Mouse (Mus musculus) midbrain, embryonic 14.5 days (tissue): ENCODE data around the gene Stam. TPM values are rescaled to one million over a fixed set of nuclear protein-coding genes. Genes with fewer than 3 reads are reported as not detected.

ENCODE experiments used
- ATAC-seq: fragments of 200-750 bp; cut with Nextera tagmentation; 2 replicates; pipeline ENCODE4 v1.8.0; 2017; ENCODE audit warnings: moderate number of reproducible peaks, moderate library complexity; ENCODE audit not compliant: low FRiP score, low TSS enrichment
- DNase-seq: peaks from one replicate; pipeline ENCODE4 v3.0.0-alpha.2; 2015
- H3K27ac ChIP-seq: fragments of 300-500 bp; sonication (generic); replicated peaks from 2 replicates; pipeline ENCODE4 v1.5.1; 2014; ENCODE audit warnings: mild to moderate bottlenecking, low read depth, low read length, moderate library complexity
- H3K27me3 ChIP-seq: fragments of 300-500 bp; sonication (generic); 2 replicates; pipeline ENCODE4 v1.6.1; 2014; ENCODE audit warnings: low read length, control low read depth, mixed read lengths; ENCODE audit not compliant: control insufficient read depth, insufficient read depth
- H3K36me3 ChIP-seq: fragments of 300-500 bp; sonication (generic); 2 replicates; pipeline ENCODE4 v1.6.1; 2014; ENCODE audit warnings: low read length, control low read depth; ENCODE audit not compliant: control insufficient read depth, insufficient read depth
- H3K4me1 ChIP-seq: fragments of 300-500 bp; sonication (generic); 2 replicates; pipeline ENCODE4 v1.6.1; 2014; ENCODE audit warnings: mild to moderate bottlenecking, antibody characterized with exemption, low read length, control low read depth; ENCODE audit not compliant: control insufficient read depth, insufficient read depth
- H3K4me2 ChIP-seq: fragments of 300-500 bp; sonication (generic); 2 replicates; pipeline ENCODE4 v1.6.1; 2014; ENCODE audit warnings: mild to moderate bottlenecking, low read length, moderate library complexity
- H3K4me3 ChIP-seq: fragments of 300-500 bp; sonication (generic); replicated peaks from 2 replicates; pipeline ENCODE4 v1.5.1; 2014; ENCODE audit warnings: low read depth, low read length
- H3K9ac ChIP-seq: fragments of 300-500 bp; sonication (generic); replicated peaks from 2 replicates; pipeline ENCODE4 v1.6.1; 2014; ENCODE audit warnings: mild to moderate bottlenecking, low read length, moderate library complexity
- H3K9me3 ChIP-seq: fragments of 300-500 bp; sonication (generic); 2 replicates; pipeline ENCODE4 v1.6.1; 2016; ENCODE audit warnings: low read length, control low read depth, mixed read lengths; ENCODE audit not compliant: control insufficient read depth
- WGBS: fragments of 180-500 bp; shearing (Covaris S2); extraction: QIAGEN DNeasy Blood & Tissue Kit; methylation state at CpG from one replicate; pipeline ENCODE4 v1.1.7; 2014; 5-methylcytosine and 5-hydroxymethylcytosine counted together
- polyA plus RNA-seq: library from polyadenylated mRNA; unstranded; fragments of >200 nt; fragmentation: Nextera tagmentation; extraction: Ambion mirVana; gene quantifications from 2 replicates; pipeline ENCODE4 v1.2.1, GENCODE M21; 2014

Stam gene
- polyA plus RNA-seq, 1 experiment from 2014 or later: 141 TPM

GRCm38 (mm10) chr2:14164459-14165030 is 90.6 kb downstream of the Stam start:
- Histone ChIP-seq H3K4me3 (no peak overlapping the region), H3K9me3 (no peaks in the 10 kb centered on the region), H3K36me3 (no peaks in the 10 kb centered on the region), H3K4me1 (no peaks in the 10 kb centered on the region), H3K27ac (no peak overlapping the region), H3K9ac (no peak overlapping the region), H3K4me2 (no peak overlapping the region), H3K27me3 (no peaks in the 10 kb centered on the region)
- WGBS: 77% methylated on average over 5 of the region's 5 CpGs
- ATAC-seq (no peak), DNase-seq (no peak)

- H3K4me3 ChIP-seq: no peak overlapping the region
- no peaks in the 10 kb centered on the region for H3K27me3 ChIP-seq
- WGBS: 28% methylated on average over 2 of the region's 2 CpGs
- ATAC-seq (no peak), DNase-seq (no peak)
- H3K4me1 ChIP-seq: no peaks in the 10 kb centered on the region
- no peak overlapping the region for H3K9ac ChIP-seq
- H3K36me3 ChIP-seq: no peaks in the 10 kb centered on the region
- H3K27ac ChIP-seq: no peak overlapping the region
- H3K9me3 ChIP-seq: no peaks in the 10 kb centered on the region
- no peak overlapping the region for H3K4me2 ChIP-seq
These were observed 91.2 kb downstream of the Stam start for GRCm38 (mm10) chr2:14165066-14165465.

GRCm38 (mm10) chr2:14165618-14166344 is 91.9 kb downstream of the Stam start:
- 82% methylated on average over 3 of the region's 3 CpGs for WGBS
- ATAC-seq: no peak
- Histone ChIP-seq H3K36me3 (no peaks in the 10 kb centered on the region), H3K27me3 (no peaks in the 10 kb centered on the region), H3K27ac (no peak overlapping the region), H3K9ac (no peak overlapping the region), H3K4me1 (no peaks in the 10 kb centered on the region), H3K4me2 (no peak overlapping the region), H3K9me3 (no peaks in the 10 kb centered on the region), H3K4me3 (no peak overlapping the region)
- DNase-seq: no peak

- no peaks in the 10 kb centered on the region for H3K27me3 ChIP-seq
- H3K4me3 ChIP-seq: no peak overlapping the region
- no peak for ATAC-seq
These were observed 93.8 kb downstream of the Stam start for GRCm38 (mm10) chr2:14167721-14168120.

GRCm38 (mm10) chr2:14174334-14174733 is 100.4 kb downstream of the Stam start, which contains the start of gene Tmem236:
Tmem236 (plus strand) TSS chr2:14174523.
- Histone ChIP-seq H3K9me3 (no peaks in the 10 kb centered on the region), H3K9ac (no peak within 1 kb of the TSS), H3K27ac (no peak within 1 kb of the TSS), H3K4me1 (no peaks in the 10 kb centered on the region), H3K4me2 (no peak within 1 kb of the TSS), H3K27me3 (no peaks in the 10 kb centered on the region), H3K4me3 (no peak within 1 kb of the TSS), H3K36me3 (no peaks in the 10 kb centered on the region)
- DNase-seq (no peak), ATAC-seq (no peak)
- WGBS: 86% methylated on average over 3 of the region's 3 CpGs

More at GRCm38 (mm10) chr2:14167721-14168120, 93.8 kb downstream of the Stam start:
- Histone ChIP-seq H3K36me3 (no peaks in the 10 kb centered on the region), H3K4me2 (no peak overlapping the region), H3K4me1 (no peaks in the 10 kb centered on the region), H3K9ac (no peak overlapping the region), H3K27ac (no peak overlapping the region), H3K9me3 (no peaks in the 10 kb centered on the region)
- DNase-seq: no peak

- no peaks in the 10 kb centered on the region for H3K4me1 ChIP-seq
- H3K36me3 ChIP-seq: no peaks in the 10 kb centered on the region
- ATAC-seq (no peak), DNase-seq (no peak)
- no peaks in the 10 kb centered on the region for H3K27me3 ChIP-seq
- no peaks in the 10 kb centered on the region for H3K9me3 ChIP-seq
- no peak overlapping the region for H3K27ac ChIP-seq
- WGBS: 81% methylated on average over 2 of the region's 2 CpGs
- H3K4me3 ChIP-seq: no peak overlapping the region
- no peak overlapping the region for H3K4me2 ChIP-seq
- no peak overlapping the region for H3K9ac ChIP-seq
These were observed 102.7 kb downstream of the Stam start for GRCm38 (mm10) chr2:14176460-14177193.

GRCm38 (mm10) chr2:14184375-14184774 is 110.5 kb downstream of the Stam start:
- Histone ChIP-seq H3K36me3 (no peaks in the 10 kb centered on the region), H3K27ac (no peak overlapping the region), H3K4me3 (no peak overlapping the region), H3K9me3 (no peaks in the 10 kb centered on the region), H3K4me1 (no peaks in the 10 kb centered on the region), H3K27me3 (no peaks in the 10 kb centered on the region), H3K9ac (no peak overlapping the region), H3K4me2 (no peak overlapping the region)
- DNase-seq: no peak
- ATAC-seq: no peak

- no peaks in the 10 kb centered on the region for H3K4me1 ChIP-seq
- ATAC-seq (no peak), DNase-seq (no peak)
- H3K27me3 ChIP-seq: no peaks in the 10 kb centered on the region
- no peak overlapping the region for H3K4me2 ChIP-seq
- no peaks in the 10 kb centered on the region for H3K36me3 ChIP-seq
- no peak overlapping the region for H3K27ac ChIP-seq
- WGBS: 91% methylated on average over 4 of the region's 4 CpGs
- H3K4me3 ChIP-seq: no peak overlapping the region
- H3K9me3 ChIP-seq: no peaks in the 10 kb centered on the region
- H3K9ac ChIP-seq: no peak overlapping the region
These were observed 116.8 kb downstream of the Stam start for GRCm38 (mm10) chr2:14190684-14191083.
